Mouse (Mus musculus) kidney, embryonic 15.5 days (tissue): ENCODE data around the gene Dusp9. TPM values are rescaled to one million over a fixed set of nuclear protein-coding genes. Genes with fewer than 3 reads are reported as not detected.

Source experiments
- ATAC-seq: fragments of 200-750 bp; cut with Nextera tagmentation; replicated peaks from 2 replicates; pipeline ENCODE4 v1.8.0; 2017; ENCODE audit warnings: moderate TSS enrichment; ENCODE audit not compliant: low FRiP score
- H3K27ac ChIP-seq: fragments of 300-500 bp; sonication (generic); 2 replicates; pipeline ENCODE4 v1.5.1; 2015; ENCODE audit warnings: mild to moderate bottlenecking, inconsistent platforms
- H3K27me3 ChIP-seq: fragments of 300-500 bp; sonication (generic); 2 replicates; pipeline ENCODE4 v1.6.1; 2015; ENCODE audit warnings: inconsistent platforms
- H3K36me3 ChIP-seq: fragments of 300-500 bp; sonication (generic); 2 replicates; pipeline ENCODE4 v1.6.1; 2015; ENCODE audit warnings: inconsistent platforms
- H3K4me1 ChIP-seq: fragments of 300-500 bp; sonication (generic); 2 replicates; pipeline ENCODE4 v1.6.1; 2015; ENCODE audit warnings: inconsistent platforms
- H3K4me2 ChIP-seq: fragments of 300-500 bp; sonication (generic); 2 replicates; pipeline ENCODE4 v1.6.1; 2015; ENCODE audit warnings: moderate library complexity, mild to moderate bottlenecking, inconsistent platforms
- H3K4me3 ChIP-seq: fragments of 300-500 bp; sonication (generic); replicated peaks from 2 replicates; pipeline ENCODE4 v1.5.1; 2015; ENCODE audit warnings: mild to moderate bottlenecking, inconsistent platforms
- H3K9ac ChIP-seq: fragments of 300-500 bp; sonication (generic); 2 replicates; pipeline ENCODE4 v1.6.1; 2015; ENCODE audit warnings: mild to moderate bottlenecking, inconsistent platforms
- H3K9me3 ChIP-seq: fragments of 300-500 bp; sonication (generic); replicated peaks from 2 replicates; pipeline ENCODE4 v1.6.1; 2016; ENCODE audit warnings: inconsistent platforms
- WGBS: fragments of 180-500 bp; shearing (Covaris S2); methylation state at CpG from one replicate; pipeline ENCODE4 v1.1.7; 2015; ENCODE audit warnings: mixed read lengths; 5-methylcytosine and 5-hydroxymethylcytosine counted together
- polyA plus RNA-seq: library from polyadenylated mRNA; unstranded; fragments of >200 nt; fragmentation: Nextera tagmentation; extraction: Ambion mirVana; gene quantifications from 2 replicates; pipeline ENCODE4 v1.2.1, GENCODE M21; 2015

Gene Dusp9
- polyA plus RNA-seq, 1 experiment from 2014 or later = 29.3 TPM

DNA sequence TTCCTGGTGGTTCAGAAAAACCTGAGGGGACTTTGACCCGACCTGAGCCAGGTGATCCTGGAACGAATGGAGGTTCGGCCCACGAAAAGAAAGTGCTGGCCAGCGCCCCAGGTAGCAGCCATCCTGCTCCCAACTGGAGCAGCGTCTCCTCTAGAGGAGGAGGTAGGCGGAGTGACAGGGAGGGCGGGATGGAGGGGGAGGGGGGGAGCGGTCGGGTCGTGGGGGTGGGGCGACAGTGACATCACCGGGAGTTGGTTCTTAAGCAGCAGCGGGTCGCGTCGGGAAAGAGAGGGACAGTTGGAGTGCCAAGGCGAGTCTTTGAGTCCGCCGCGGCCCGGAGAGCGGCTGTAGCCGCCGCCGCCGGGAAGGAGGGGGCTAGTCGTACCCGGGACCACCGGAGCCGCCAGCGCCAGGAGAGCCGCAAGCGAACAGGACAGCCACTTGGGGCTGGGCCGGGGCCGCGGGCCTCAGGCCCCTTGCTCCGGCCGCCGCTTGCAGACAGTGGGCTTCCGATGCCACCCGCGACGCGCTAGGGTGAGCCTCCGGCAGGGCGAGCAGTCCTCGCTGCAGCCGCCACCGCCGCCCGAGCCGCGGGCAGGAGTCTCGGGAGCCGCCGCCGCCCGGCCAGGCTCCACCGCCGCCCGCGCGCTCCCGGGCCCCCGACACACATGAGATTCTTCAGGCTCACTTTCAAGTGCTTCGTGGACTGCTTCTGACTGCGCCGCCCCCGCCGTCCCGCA, 33.8 kb downstream of the Dusp9 start, which contains the start of gene Slc6a8:
Gene Slc6a8 (plus strand): TSS at position 272 of the 740 bp plus-strand sequence.
- H3K27me3 ChIP-seq = peaks cover 4% of the 10 kb centered on the region; the same call in 1 of the 2 replicates
- H3K4me2 ChIP-seq = peak within 1 kb of the TSS; percentile 75
- peaks cover 8% of the 10 kb centered on the region; the same call in 1 of the 2 replicates for H3K36me3 ChIP-seq
- WGBS = 21% methylated on average over 70 of the region's 72 CpGs
- peak within 1 kb of the TSS; percentile 61 for H3K4me3 ChIP-seq
- H3K27ac ChIP-seq = peak within 1 kb of the TSS; percentile 62
- peak; percentile 78 for ATAC-seq
- H3K9me3 ChIP-seq = no peaks in the 10 kb centered on the region
- peak within 1 kb of the TSS; percentile 63 for H3K9ac ChIP-seq
- peaks cover 19% of the 10 kb centered on the region for H3K4me1 ChIP-seq

DNA sequence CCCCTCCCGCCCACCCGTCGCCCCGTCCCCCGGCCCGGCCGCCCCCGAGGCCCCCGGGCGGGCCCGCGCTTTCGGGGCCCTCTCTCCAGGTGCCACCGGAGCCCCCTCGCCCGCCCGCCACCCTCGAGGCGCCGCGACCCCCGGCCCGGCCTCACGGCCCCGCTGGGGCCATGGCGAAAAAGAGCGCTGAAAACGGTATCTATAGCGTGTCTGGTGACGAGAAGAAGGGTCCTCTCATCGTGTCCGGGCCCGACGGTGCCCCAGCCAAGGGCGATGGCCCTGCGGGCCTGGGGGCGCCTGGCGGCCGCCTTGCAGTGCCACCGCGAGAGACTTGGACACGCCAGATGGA, 34.4 kb downstream of the Dusp9 start:
- WGBS = 17% methylated on average over 38 of the region's 42 CpGs
- H3K27ac ChIP-seq = peak overlapping the region; percentile 62
- peak; percentile 7 for ATAC-seq

DNA sequence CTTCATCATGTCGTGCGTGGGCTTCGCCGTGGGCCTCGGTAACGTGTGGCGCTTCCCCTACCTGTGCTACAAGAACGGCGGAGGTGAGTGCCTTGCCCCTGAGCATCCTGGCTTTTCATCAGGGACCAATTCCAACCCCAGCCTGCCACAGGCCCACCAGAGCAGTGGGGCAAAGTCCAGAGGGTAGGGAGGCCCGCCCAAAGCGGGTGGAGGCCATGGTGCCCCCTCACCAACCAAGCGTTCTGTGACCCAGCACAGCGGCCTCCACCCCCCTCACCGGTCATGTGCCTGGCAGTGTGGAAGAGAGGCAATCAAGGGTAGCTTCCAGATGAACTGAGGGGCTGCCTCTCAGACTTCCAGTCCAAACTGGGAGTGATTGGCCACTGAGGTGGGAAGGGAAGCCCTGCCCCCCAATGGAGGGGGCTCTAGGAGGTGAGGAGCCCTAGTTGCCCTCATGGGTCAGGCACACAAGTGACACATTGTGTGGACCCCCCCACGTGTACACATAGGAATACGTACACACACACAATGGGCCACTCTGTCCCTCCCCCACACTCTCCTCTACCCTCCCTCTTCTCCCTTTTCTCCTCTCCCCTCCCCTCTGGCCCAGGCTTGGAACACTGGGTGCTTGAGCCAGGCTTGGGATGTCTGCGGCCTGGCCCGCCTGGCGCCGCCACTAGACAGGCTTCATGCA, 34.9 kb downstream of the Dusp9 start:
- H3K4me2 ChIP-seq = peak overlapping the region; percentile 75
- H3K27ac ChIP-seq = peak overlapping the region; percentile 62
- ATAC-seq = peak; percentile 73
- peaks cover 4% of the 10 kb centered on the region; the same call in 1 of the 2 replicates for H3K27me3 ChIP-seq
- peak overlapping the region; percentile 63 for H3K9ac ChIP-seq
- peak overlapping the region; percentile 61 for H3K4me3 ChIP-seq
- peaks cover 13% of the 10 kb centered on the region for H3K36me3 ChIP-seq
- WGBS = 26% methylated on average over 20 of the region's 20 CpGs
- no peaks in the 10 kb centered on the region for H3K9me3 ChIP-seq
- H3K4me1 ChIP-seq = peaks cover 19% of the 10 kb centered on the region

More for the DNA sequence above, 34.4 kb downstream of the Dusp9 start:
- Histone ChIP-seq H3K9ac (peak overlapping the region; percentile 63), H3K4me3 (peak overlapping the region; percentile 61), H3K9me3 (no peaks in the 10 kb centered on the region), H3K27me3 (peaks cover 4% of the 10 kb centered on the region; the same call in 1 of the 2 replicates), H3K4me2 (peak overlapping the region; percentile 75), H3K36me3 (peaks cover 8% of the 10 kb centered on the region; the same call in 1 of the 2 replicates), H3K4me1 (peaks cover 19% of the 10 kb centered on the region)

DNA sequence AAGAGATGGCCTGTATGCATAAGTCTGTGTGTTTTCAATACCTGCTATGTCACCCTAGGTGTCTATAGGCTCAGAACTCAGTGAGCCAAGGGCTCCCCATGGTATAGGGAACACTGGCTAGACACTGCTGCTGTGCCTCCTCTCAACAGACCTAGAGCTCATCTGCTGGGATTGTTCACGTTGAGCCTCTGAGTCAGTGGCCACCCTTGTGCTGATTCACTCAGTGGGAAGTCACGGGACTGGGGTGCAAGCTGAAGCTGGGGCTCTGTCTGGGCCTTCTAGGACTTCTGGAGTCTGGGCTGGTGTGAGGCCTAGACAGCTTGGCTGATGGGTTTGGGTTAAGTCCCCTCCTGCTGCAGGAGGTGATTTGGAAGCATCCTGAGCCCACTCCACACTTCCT, 36.0 kb downstream of the Dusp9 start:
- H3K4me3 ChIP-seq = peak overlapping the region; percentile 61

DNA sequence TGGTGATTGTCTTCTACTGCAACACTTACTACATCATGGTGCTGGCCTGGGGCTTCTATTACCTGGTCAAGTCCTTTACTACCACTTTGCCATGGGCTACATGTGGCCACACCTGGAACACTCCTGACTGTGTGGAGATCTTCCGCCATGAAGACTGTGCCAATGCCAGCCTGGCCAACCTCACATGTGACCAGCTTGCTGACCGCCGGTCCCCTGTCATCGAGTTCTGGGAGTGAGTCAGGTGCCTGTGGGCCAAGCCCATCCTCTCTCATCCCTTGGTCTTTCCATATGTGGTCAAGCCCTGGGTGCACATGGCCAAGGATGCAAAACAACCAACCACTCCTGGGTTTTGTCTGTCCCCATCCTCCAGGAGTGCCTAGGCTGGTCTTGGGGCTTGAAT, 37.4 kb downstream of the Dusp9 start:
- peaks cover 19% of the 10 kb centered on the region for H3K4me1 ChIP-seq
- 95% methylated on average over 4 of the region's 4 CpGs for WGBS
- ATAC-seq = no peak

More for the DNA sequence above, 36.0 kb downstream of the Dusp9 start:
- Histone ChIP-seq H3K9me3 (no peaks in the 10 kb centered on the region), H3K27ac (no peak overlapping the region), H3K4me1 (peaks cover 19% of the 10 kb centered on the region), H3K4me2 (peak overlapping the region; percentile 75), H3K9ac (no peak overlapping the region), H3K27me3 (peaks cover 4% of the 10 kb centered on the region; the same call in 1 of the 2 replicates), H3K36me3 (peaks cover 24% of the 10 kb centered on the region)
- 75% methylated on average over 2 of the region's 2 CpGs for WGBS
- ATAC-seq = no peak

DNA sequence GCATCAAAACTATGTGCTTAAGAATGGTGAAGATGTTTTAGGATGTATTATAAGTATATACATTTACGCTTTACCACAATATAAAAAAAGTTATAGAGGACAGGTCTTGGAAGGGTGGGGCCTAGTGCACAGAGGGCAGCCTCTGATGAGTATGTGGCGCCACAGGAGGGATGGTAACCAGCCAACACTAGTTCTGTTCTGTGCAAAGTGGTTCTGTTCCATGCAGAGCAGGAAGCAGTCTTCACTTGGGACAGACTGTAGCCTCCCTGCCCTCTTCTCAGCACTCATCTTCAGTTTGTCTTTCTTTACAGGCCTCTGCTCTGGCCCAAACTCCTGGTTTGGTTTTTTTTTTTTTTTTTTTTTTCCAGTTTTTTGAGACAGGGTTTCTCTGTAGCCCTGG, 44.9 kb downstream of the Dusp9 start:
- no peak overlapping the region for H3K27ac ChIP-seq
- no peak for ATAC-seq
- no peak overlapping the region for H3K9ac ChIP-seq
- peaks cover 86% of the 10 kb centered on the region for H3K36me3 ChIP-seq
- 78% methylated on average over 2 of the region's 2 CpGs for WGBS
- no peak overlapping the region for H3K4me2 ChIP-seq
- H3K4me1 ChIP-seq = no peaks in the 10 kb centered on the region
- H3K4me3 ChIP-seq = no peak overlapping the region
- peaks cover 8% of the 10 kb centered on the region; the same call in 1 of the 2 replicates for H3K27me3 ChIP-seq
- no peaks in the 10 kb centered on the region for H3K9me3 ChIP-seq

More for the DNA sequence above, 37.4 kb downstream of the Dusp9 start:
- Histone ChIP-seq H3K4me3 (no peak overlapping the region), H3K36me3 (peaks cover 38% of the 10 kb centered on the region), H3K27ac (no peak overlapping the region), H3K9me3 (no peaks in the 10 kb centered on the region), H3K4me2 (no peak overlapping the region), H3K27me3 (no peaks in the 10 kb centered on the region), H3K9ac (no peak overlapping the region)

DNA sequence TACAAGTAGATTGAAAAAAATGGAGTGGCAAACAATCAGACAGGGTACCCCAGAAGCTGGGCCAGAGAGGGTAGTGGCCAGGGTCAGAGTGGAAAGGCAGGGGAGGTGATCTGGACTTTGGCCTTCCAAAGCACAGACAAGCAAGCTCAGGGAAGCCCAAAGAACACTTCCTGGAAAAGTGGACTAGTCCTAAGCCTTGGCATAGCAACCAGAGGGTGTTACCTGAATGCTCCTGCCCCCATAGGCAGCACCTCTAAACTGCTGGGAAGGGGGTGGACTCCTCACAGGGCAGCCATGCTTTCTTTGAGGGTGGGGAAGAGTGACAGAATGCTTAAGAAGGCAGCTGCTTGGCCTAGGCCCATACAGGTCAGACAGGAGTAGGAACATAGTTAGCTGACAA, 45.8 kb downstream of the Dusp9 start:
- Histone ChIP-seq H3K36me3 (peaks cover 84% of the 10 kb centered on the region), H3K4me2 (no peak overlapping the region), H3K4me1 (no peaks in the 10 kb centered on the region), H3K9me3 (no peaks in the 10 kb centered on the region), H3K27ac (no peak overlapping the region), H3K27me3 (peaks cover 8% of the 10 kb centered on the region; the same call in 1 of the 2 replicates), H3K9ac (no peak overlapping the region), H3K4me3 (no peak overlapping the region)
- no peak for ATAC-seq

DNA sequence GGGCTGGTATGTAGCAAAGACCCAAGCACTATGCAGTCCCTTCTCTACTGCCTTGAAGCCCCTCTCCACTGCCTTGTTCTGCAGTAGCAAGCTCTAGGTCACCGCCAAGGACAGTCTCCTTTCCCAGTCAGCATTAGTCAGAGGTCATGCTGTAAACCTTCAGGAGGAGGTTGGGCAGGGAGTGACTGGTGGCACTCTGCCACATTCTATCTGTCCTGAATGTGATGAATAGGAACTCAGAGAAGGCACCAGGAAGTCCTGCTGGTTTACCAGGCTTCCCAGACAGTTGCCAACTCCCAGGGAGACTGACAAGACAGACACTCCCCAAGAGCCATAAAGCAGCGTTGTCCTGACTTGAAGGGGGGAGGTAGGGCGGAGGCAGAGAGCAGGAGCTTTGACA, 46.4 kb downstream of the Dusp9 start:
- no peak overlapping the region for H3K4me3 ChIP-seq
- no peak for ATAC-seq
- H3K9me3 ChIP-seq = no peaks in the 10 kb centered on the region
- WGBS = 68% methylated on average over 3 of the region's 3 CpGs
- H3K27ac ChIP-seq = no peak overlapping the region
- H3K9ac ChIP-seq = no peak overlapping the region
- H3K36me3 ChIP-seq = peaks cover 77% of the 10 kb centered on the region
- H3K27me3 ChIP-seq = peaks cover 8% of the 10 kb centered on the region; the same call in 1 of the 2 replicates
- H3K4me2 ChIP-seq = no peak overlapping the region
- no peaks in the 10 kb centered on the region for H3K4me1 ChIP-seq

DNA sequence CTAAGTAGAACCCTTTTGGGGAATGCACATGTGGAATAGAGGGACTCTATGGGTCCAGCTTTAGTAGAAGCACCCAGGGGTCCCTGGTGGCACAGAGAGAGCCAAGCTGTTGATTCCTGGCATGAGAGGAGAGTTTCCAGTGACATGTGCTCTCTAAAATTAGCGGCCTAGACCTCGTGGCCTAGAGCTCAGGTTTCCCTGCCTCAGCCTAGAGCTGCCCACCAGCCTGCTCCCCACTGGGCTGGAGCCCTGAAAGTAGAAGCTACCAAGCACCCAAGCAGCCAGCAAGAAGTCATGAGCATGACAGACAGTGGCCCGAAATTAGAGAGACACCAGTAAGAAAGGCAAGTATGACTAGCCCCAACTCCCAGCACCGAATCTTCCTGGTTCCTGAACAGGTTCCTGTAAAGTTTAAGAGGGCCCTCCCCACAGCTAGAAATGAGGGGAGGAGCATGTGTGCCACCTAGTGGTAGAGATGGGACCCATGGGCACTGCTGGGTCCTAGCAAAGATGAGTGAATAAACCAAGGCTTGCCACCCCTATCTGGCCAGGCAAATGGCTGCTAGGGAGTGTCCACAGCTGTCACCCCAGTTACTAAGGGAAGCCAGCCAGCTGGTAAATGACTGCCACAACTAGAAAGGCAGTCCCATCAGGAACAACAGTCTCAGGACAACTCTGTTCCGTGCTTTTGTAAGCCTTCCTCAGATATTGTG, 51.9 kb downstream of the Dusp9 start:
- no peak overlapping the region for H3K4me2 ChIP-seq
- WGBS = 78% methylated on average over 5 of the region's 5 CpGs
- peaks cover 13% of the 10 kb centered on the region; the same call in 1 of the 2 replicates for H3K27me3 ChIP-seq
- no peaks in the 10 kb centered on the region for H3K4me1 ChIP-seq
- ATAC-seq = no peak
- H3K9ac ChIP-seq = no peak overlapping the region
- H3K36me3 ChIP-seq = peaks cover 49% of the 10 kb centered on the region
- no peak overlapping the region for H3K4me3 ChIP-seq
- no peak overlapping the region for H3K27ac ChIP-seq
- H3K9me3 ChIP-seq = no peaks in the 10 kb centered on the region
